Mouse (Mus musculus): Measurements from ENCODE around the gene Amph.

Gene Amph

GRCm38 (mm10) chr13:19139771-19140170 is 191.8 kb downstream of the Amph start:
- DNase-seq (ENCODE audit: low read depth) = no peak

- no peak for DNase-seq (ENCODE audit: low read depth)
Observed at GRCm38 (mm10) chr13:19143766-19144165, 195.8 kb downstream of the Amph start.

DNA sequence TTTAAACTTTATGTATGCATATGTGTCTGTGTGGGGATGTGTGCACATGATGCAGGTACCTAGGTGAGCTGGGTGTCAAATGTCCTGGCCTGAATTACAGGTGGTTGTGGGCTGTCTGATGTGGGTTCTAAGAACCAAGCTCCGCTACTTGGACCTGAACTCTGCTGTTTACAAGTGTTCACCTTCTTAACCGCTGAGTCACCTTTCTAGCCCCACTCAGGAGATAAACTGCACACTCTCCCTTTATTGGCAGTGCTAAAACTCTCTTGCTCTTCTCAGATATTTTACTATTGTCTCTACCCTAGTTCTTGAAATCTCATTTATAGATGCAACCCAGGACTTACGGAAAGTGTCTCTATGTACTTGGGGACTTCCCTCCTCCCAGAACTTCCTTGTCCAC is 199.5 kb downstream of the Amph start:
- no peak for DNase-seq (ENCODE audit: low read depth)

- DNase-seq (ENCODE audit: low read depth) = no peak
Observed at GRCm38 (mm10) chr13:19149574-19149973, 201.6 kb downstream of the Amph start.

- no peak for DNase-seq (ENCODE audit: low read depth)
Observed at GRCm38 (mm10) chr13:19150438-19151301, 202.7 kb downstream of the Amph start.

- DNase-seq (ENCODE audit: low read depth) = no peak
Observed at GRCm38 (mm10) chr13:19152126-19152525, 204.1 kb downstream of the Amph start.

- peak; percentile 62 for DNase-seq (ENCODE audit: low read depth)
Observed at GRCm38 (mm10) chr13:19158484-19158883, 210.5 kb downstream of the Amph start.

GRCm38 (mm10) chr13:19160616-19161015 is 212.6 kb downstream of the Amph start:
- DNase-seq (ENCODE audit: low read depth) = no peak

DNA sequence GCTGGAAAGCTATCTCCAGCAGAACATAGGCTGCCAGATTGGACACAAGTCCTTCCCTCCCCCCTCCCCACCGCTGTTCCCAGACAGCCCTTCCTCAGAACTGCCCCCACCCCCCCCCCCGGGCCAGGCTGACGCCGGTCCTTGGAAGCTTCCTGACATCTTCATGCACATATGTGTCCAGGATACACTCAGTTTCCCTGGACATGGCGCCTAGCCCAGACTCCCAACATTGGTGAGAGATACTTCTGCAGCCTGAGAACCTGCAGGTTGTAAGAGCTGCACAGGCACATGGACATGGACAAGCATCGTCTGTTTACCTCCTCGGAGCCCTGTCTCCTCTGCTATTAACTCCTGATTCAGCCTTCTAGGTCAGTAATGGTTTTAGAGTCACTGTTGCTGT is 213.1 kb downstream of the Amph start:
- no peak for DNase-seq (ENCODE audit: low read depth)

DNA sequence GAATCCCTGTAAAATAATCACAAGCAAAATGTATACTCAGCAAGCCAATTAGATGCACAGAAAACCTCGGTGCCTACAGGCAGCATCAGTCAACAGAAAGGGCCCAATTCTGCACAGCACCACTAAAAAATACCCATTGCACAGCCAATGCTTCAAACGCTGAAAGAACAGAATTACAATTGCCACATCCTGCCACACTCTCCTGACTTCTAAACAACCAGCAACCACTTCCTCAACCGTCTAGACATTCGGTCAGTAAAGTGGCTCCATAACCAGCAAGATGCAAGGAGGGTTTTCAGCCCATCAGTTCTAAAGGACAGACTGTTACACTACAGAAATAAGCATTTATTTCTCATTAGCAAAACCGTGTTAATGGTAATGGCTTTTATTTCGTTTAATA is 214.1 kb downstream of the Amph start:
- DNase-seq (ENCODE audit: low read depth) = no peak

DNA sequence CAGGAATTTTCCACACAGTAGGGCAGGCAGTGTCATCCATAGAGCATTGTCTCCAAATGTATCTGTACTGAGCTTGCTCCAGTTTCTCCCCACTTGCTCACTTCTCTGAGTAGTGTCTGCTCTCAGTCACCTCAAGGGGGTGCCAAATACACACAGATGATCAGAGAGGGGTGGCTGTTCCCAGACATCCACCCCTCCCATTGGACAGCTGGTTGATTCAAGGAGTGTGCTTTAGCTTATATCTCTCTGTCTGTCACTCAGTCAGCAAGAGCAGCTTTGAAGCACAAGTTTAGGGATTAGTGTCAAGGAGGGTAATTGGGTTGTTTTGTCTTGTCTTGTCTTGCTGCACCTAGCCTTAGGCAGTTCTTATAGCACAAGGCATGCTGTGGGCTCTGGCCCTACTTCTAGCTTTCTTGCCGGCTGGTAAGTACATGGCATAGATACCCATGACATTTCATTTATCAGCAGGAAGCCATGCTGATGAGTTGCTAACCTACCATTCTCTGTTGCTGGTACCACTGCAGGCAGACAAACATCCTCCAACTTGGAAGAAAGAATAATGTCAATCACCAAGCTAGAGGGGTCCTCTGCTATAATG is 229.8 kb downstream of the Amph start:
- peak; percentile 43 for DNase-seq (ENCODE audit: low read depth)

DNA sequence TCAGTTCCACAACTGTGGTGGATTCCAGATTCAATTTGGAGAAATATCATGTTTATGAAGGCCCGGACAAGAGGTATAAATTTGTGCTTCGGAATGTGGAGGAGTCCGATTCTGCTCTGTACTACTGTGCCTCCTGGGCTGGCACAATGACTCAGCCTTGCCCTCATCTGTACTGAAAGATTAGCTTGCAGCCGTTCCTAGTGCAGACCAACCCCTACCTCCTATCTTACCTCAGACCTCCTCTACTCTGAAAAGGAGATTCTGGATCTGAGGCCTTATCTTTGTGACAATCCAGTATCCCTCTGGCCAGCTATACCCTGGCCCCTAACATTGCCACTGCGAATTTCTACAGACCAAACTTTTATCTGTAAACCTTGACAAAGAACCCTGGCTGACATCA is 230.3 kb downstream of the Amph start:
- no peak for DNase-seq (ENCODE audit: low read depth)

DNA sequence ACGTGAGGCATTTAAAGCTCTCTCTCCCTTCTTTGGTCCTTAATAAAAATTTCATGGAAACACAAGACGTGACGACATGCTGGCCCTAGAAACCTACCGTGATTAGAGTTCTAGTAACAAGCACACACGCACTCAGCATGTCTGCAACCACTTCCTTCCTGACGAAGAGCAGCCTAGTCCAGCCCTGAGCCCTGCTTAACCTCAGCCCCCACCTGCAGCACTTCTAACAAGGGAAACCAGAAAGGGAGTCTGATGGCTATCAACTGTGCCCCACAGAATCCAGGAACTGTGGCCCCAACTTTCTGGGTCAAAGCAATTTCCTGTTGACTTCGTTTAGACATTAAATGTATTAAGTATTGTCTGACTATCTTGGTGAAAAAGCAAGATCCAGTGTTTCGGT is 234.3 kb downstream of the Amph start:
- no peak for DNase-seq (ENCODE audit: low read depth)

- no peak for DNase-seq (ENCODE audit: low read depth)
Observed at GRCm38 (mm10) chr13:19190052-19190451, 242.0 kb downstream of the Amph start.

GRCm38 (mm10) chr13:19194803-19195202 is 246.8 kb downstream of the Amph start:
- no peak for DNase-seq (ENCODE audit: low read depth)

DNA sequence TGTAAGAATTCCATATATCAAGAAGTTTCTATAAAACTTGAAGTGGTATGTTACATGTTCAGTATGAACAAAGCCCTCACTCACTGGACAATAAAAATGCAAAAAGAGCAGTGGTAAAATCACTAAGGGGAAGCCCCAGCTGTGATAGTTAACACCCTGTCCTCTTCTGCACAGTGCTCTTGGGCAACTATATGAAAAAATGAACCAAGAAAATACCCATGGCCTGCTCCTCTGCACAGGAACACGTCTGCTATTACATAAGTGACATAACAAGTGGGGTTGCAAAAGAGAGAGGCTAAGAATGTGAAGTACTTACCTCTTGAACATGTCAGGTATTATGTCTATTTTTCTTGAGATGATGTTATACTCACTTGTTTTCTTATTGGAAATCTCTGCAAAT is 247.5 kb downstream of the Amph start:
- no peak for DNase-seq (ENCODE audit: low read depth)
